Mouse (Mus musculus) c-Kit-negative CD71-positive TER-119-positive erythroid progenitor cells, embryonic 14.5 days (primary cell): ENCODE data around the gene Lhx5.

Experiments
- DNase-seq: peaks from one replicate; pipeline ENCODE4 v3.0.0-alpha.2; 2013; ENCODE audit warnings: low read depth, low spot score

Lhx5 gene

GRCm38 (mm10) chr5:120431649-120432485, at the start of gene Lhx5:
Gene Lhx5, plus strand, starts transcription at chr5:120431699.
- DNase-seq = no peak

DNA sequence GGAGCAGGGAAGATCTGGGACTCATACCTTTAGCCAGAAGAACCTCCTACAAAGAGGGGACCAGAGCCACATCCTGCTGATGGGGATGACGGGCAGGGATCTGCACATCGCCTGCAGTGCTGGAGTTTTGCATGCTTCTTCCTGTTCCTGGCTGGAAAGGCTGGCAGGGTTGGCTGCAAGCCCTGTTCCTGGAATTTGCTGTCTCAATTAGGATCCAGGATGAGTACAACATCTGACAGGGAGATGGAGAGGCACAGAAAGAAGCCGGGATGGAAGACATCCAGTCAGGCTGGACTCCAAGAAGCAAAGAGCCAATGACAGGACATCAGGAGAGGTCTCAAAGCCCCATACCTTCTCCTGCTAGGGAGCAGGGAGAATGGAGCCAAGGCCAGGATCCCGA, 45.1 kb upstream of the Lhx5 start:
- DNase-seq = no peak

DNA sequence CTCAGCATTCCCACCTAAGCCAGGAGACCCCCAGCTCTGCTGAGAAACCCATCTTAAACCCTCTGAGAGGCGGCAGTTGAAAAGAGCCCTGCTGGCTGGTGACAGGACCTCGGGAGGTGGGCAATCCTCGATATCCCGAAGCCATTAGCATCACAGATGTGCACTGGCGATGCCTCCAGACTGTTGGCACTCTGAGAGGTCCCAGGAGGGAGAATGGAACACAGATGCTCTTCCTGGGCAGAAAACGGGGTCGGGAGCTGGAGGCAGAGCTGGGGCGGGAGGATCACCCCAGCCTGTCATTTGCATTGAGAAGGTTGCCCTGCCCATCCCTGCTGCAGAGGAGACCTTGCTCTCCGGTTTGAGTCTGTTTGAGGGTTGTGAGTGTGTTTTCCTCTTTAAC, 42.7 kb upstream of the Lhx5 start:
- no peak for DNase-seq

DNA sequence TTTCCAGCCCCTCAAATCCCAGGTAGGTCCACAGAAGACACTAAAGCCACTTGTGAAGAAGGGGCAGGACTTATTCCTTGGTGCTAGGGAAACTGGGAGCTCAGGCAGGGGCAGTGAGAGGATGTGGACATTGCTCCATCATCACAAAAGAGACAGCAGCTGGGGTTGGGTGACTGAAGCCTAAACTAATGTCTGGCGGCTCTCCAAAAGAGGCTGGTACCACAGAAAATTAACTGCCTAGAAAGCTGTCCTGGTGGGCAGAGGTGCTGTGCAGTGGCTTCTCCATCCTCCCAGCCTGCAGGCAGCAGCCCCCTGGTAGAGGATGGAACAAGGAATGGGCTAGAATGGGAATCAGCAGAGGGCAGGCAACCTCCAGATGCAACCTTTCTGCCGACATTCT, 41.5 kb upstream of the Lhx5 start:
- no peak for DNase-seq

- DNase-seq = no peak
These were observed 37.4 kb upstream of the Lhx5 start for GRCm38 (mm10) chr5:120393871-120394667.

- DNase-seq = no peak
These were observed 33.5 kb upstream of the Lhx5 start for GRCm38 (mm10) chr5:120397988-120398387.

DNA sequence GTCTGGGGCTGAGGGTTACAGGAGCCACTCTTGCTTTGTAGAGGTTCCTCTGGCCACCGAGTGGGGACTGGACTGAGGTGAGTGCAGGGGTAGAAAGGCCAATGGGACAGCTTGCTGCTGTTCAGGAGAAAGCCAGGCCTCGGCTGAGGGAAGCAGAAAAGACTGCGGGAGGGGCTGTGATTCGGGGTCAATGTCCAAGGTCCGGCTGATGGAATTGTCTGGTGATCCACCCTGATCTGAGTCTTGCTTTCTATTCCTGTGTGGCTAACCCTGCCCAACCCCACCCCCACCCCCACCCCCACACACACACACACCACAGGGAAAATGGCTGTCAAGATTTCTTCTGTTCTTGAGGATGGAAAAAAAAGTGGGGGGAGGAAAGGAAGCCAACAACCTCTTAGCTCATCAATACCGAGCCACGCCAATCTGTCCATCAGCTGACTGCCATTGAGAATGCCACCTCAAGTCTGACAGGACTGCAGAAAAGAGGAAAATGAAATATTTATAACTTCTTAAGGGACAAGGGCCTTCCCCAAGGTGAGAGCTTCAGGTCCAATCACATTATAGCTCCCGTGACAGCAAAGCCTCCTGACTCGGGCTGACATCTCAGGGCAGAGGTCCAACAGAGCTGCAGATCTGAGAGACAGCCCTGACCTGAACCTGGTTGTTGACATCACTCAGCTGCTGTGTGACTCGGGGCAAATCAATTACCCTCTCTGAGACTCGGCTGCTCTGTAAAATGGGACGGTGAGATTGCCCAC, 26.5 kb upstream of the Lhx5 start:
- no peak for DNase-seq

- no peak for DNase-seq
These were observed 22.6 kb upstream of the Lhx5 start for GRCm38 (mm10) chr5:120408933-120409332.

- no peak for DNase-seq
These were observed 21.8 kb upstream of the Lhx5 start for GRCm38 (mm10) chr5:120409385-120410378.

DNA sequence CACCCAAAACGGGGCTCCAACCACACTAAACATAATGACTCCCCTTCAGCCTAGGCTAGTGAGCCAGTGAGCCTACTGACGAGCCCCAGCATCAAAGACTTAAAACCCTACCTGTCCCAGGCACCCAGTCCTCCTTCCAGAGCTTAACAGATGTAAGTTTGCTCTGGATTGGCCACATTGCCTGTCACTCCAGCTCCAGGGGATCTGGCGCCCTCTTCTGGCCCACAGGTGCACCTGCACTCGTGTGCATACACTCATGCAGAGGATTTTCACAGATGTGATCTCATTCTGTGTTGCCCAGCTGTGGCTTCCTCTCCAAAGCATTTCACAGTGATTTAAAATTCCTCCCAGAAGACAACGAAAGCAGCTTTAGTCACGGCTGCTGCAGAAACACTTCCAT, 18.1 kb upstream of the Lhx5 start:
- DNase-seq = no peak

GRCm38 (mm10) chr5:120420106-120420505, 11.4 kb upstream of the Lhx5 start:
- no peak for DNase-seq

- no peak for DNase-seq
These were observed 7.5 kb upstream of the Lhx5 start for GRCm38 (mm10) chr5:120424039-120424438.

DNA sequence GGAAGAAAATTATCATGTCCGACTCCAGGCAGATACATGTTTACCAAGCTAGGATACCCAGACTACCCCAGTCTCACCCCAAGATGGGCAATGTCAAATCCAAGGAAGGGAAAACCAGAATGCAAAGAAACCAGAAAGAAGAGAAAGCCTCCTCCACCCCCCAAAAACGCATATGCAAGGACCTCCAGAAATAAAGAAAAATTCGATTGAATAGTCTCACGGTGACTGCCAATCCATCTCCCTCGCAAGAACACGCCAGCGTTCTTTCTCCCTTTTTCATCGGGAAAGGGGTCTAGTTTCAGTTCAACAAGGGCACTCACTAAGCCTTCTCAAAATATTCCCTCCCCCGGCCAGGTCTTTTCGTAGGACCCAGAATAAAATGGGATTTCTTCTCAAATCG, 6.8 kb upstream of the Lhx5 start:
- DNase-seq = no peak

DNA sequence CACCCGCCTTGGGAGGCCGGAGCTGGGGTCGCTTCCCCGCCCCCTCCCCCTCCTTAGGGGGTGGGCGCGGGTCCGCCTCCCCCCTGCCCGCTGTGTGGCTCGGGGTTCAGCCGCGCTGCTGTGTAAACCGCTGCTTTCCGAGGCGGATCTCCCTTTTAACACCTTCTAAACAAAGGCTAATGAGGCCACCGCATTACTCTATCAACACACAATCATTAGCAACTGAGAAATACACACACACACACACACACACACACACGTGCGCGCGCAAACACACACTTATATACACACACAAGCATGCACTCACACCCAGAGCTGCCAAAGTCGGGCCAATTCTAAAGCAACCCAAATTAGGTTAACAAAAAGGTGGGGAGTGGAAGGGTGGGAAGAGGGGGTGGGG, 5.8 kb upstream of the Lhx5 start:
- DNase-seq = no peak

- DNase-seq = no peak
These were observed 4.9 kb upstream of the Lhx5 start for GRCm38 (mm10) chr5:120426572-120426971.

GRCm38 (mm10) chr5:120427451-120427938, 4.0 kb upstream of the Lhx5 start:
- no peak for DNase-seq

- DNase-seq = no peak
These were observed 3.2 kb upstream of the Lhx5 start for GRCm38 (mm10) chr5:120428189-120428838.

DNA sequence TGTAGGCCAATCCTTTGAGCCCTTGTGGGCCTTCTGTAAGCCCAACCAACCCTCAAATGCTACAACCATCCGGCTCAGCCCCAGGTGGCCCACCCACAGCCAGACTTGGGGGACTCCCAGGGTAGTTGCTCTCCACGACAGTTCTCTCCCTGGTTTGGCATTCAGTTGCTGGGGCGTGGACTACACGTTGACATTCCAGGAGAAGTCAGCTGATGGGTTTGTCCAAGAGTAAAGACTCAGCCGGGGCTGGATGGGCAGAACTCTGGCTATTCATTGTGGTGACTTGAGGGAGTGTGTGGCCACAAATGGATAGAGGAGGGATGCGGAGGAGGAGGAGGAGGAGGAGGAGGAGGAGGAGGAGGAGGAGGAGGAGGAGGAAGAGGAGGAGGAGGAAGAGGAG, 2.5 kb upstream of the Lhx5 start:
- DNase-seq = no peak

- DNase-seq = no peak
These were observed 1.8 kb upstream of the Lhx5 start for GRCm38 (mm10) chr5:120429692-120430091.

GRCm38 (mm10) chr5:120431001-120431583, 407 bp upstream of the Lhx5 start:
- no peak for DNase-seq
